Mouse (Mus musculus): Measurements from ENCODE around the gene 1700057G04Rik. TPM values are rescaled to one million over a fixed set of nuclear protein-coding genes. Genes with fewer than 3 reads are reported as not detected.
"Not testable (repeated sequence)": the region's sequence is repeated elsewhere in the genome, so short reads cannot be mapped to it uniquely, and the experiment has no call there.

Gene 1700057G04Rik
- polyA plus RNA-seq, 1 experiment from 2014 or later: not detected

DNA sequence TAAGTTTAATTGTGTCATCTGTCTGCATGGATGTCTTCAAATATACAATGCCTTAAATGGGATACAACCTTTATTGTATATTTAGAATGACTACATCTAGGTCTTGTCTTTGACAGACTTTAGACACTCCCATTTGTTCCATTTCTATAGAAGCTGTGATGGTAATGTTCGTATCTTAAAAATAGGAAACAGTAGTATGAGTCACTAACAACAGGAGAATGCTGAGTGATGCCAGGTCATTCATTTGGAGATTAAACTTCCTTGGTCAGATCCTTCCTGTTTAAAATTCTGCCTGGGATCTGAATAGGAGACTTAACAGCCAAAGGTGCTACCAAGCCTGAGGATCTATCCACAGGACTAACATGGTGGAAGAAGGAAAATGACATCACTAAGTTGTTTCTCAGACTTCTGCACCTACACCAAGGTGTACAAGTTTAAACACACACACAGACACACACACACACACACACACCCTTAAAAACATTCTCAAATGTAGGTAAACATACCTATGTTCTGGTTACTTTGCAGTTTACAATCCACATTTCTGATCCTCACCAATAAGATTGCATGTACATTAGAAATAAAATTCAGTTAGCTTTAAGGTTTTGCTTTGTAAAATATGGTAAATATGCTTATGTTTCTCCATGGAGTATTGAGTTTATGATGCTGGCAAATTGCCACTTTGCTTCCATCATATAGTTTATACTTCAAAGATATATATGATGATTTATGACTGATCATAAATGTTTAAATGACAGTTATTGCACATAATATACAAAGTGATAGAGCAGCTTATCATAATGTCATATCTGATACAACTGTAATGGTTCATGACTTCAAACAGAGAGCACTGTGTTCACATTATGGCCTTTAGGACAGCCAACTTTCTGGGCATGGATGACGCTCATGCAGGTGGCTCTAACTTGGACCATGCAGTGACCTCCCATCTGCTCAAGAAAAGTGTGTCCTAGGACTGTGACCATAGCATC, 15.3 kb upstream of the 1700057G04Rik start:
- Histone ChIP-seq H3K4me1 (replicated peaks; ENCODE audit: control insufficient read depth, insufficient read depth, low read length) (no peaks in the 10 kb centered on the region), H3K4me2 (replicated peaks; ENCODE audit: low read depth, low read length) (no peak overlapping the region), H3K9me3 (ENCODE audit: control insufficient read depth, low read length) (no peaks in the 10 kb centered on the region), H3K4me3 (ENCODE audit: low read depth, low read length) (no peak overlapping the region), H3K27ac (ENCODE audit: low read depth, low read length) (no peak overlapping the region), H3K36me3 (ENCODE audit: control insufficient read depth, insufficient read depth, low read length) (no peaks in the 10 kb centered on the region), H3K9ac (ENCODE audit: low read depth, low read length) (no peak overlapping the region), H3K27me3 (ENCODE audit: control insufficient read depth, insufficient read depth, low read length) (no peaks in the 10 kb centered on the region)
- 92% methylated on average over 2 of the region's 2 CpGs for WGBS
- no peak for DNase-seq (ENCODE audit: low spot score)
- no peak for ATAC-seq (ENCODE audit: low FRiP score)

DNA sequence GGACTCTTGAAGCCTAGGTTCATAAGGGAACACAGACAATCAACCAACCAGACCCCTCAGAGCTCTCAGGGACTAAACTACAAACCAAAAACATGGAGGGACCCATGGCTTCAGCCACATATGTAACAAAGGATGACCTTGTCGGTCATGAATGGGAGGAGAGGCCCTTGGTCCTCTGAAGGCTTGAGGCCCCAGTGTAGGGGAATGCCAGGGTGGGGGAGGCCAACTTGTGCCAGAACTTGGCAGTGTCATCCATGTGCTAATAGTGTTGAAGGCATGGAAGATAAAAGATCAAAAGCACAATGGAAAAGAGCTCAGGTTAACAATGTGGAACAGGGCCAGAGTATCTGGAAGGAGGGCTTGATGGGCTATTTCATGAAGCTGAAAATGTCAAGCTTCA, 10.9 kb upstream of the 1700057G04Rik start:
- H3K4me1 ChIP-seq (replicated peaks; ENCODE audit: control insufficient read depth, insufficient read depth, low read length): no peaks in the 10 kb centered on the region
- no peaks in the 10 kb centered on the region for H3K36me3 ChIP-seq (ENCODE audit: control insufficient read depth, insufficient read depth, low read length)
- WGBS: 60% methylated on average over 1 of the region's 1 CpGs
- DNase-seq (ENCODE audit: low spot score) (no peak), ATAC-seq (ENCODE audit: low FRiP score) (no peak)
- no peaks in the 10 kb centered on the region for H3K9me3 ChIP-seq (ENCODE audit: control insufficient read depth, low read length)
- H3K9ac ChIP-seq (ENCODE audit: low read depth, low read length): no peak overlapping the region
- no peaks in the 10 kb centered on the region for H3K27me3 ChIP-seq (ENCODE audit: control insufficient read depth, insufficient read depth, low read length)
- no peak overlapping the region for H3K4me3 ChIP-seq (ENCODE audit: low read depth, low read length)
- H3K4me2 ChIP-seq (replicated peaks; ENCODE audit: low read depth, low read length): no peak overlapping the region
- no peak overlapping the region for H3K27ac ChIP-seq (ENCODE audit: low read depth, low read length)

DNA sequence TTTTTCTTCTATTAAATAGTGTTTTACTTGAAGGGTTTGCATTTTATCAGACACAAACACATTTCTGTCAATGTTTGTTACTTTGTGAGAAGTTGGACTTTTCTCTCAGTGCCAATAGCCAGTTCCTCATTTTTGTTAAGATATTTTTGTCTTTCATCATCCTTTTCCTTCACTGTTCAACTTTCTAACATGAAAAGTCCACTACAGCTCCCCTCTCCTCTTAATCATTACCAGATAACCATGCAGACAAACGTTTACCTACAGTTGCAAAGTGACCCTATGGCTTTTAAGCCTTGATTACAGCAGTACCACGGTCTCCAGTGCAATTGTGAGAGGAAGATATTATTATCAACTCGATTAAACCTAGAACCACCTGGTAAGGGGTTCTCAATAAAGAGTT, 8.0 kb upstream of the 1700057G04Rik start:
- H3K9ac ChIP-seq (ENCODE audit: low read depth, low read length): no peak overlapping the region
- H3K27me3 ChIP-seq (ENCODE audit: control insufficient read depth, insufficient read depth, low read length): no peaks in the 10 kb centered on the region
- no peaks in the 10 kb centered on the region for H3K36me3 ChIP-seq (ENCODE audit: control insufficient read depth, insufficient read depth, low read length)
- H3K4me1 ChIP-seq (replicated peaks; ENCODE audit: control insufficient read depth, insufficient read depth, low read length): no peaks in the 10 kb centered on the region
- H3K27ac ChIP-seq (ENCODE audit: low read depth, low read length): no peak overlapping the region
- no peak overlapping the region for H3K4me3 ChIP-seq (ENCODE audit: low read depth, low read length)
- no peak overlapping the region for H3K4me2 ChIP-seq (replicated peaks; ENCODE audit: low read depth, low read length)
- no peaks in the 10 kb centered on the region for H3K9me3 ChIP-seq (ENCODE audit: control insufficient read depth, low read length)
- no peak for DNase-seq (ENCODE audit: low spot score)
- ATAC-seq (ENCODE audit: low FRiP score): no peak
- WGBS: 64% methylated on average over 3 of the region's 3 CpGs

DNA sequence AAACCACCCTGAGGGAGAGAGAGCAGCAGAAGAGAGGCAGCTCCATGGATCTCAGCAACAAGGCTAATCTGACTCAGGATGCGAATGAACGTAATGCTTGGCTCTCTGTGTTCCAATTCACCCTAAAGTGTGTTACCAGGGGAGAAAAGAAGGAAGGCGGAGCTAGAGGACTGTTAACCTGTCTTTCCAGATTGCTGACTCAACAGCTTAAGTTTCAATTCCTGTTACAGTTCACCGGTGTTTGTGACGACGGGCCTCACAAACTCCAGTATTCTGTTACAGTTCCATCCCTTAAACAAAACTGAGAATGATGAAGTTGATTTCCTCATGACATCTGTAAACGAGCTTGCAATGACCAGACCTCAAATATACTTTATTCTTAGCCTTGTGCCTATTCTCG, 4.1 kb upstream of the 1700057G04Rik start:
- Histone ChIP-seq H3K27me3 (ENCODE audit: control insufficient read depth, insufficient read depth, low read length) (no peaks in the 10 kb centered on the region), H3K36me3 (ENCODE audit: control insufficient read depth, insufficient read depth, low read length) (no peaks in the 10 kb centered on the region), H3K9me3 (ENCODE audit: control insufficient read depth, low read length) (no peaks in the 10 kb centered on the region), H3K4me3 (ENCODE audit: low read depth, low read length) (no peak overlapping the region), H3K4me1 (replicated peaks; ENCODE audit: control insufficient read depth, insufficient read depth, low read length) (no peaks in the 10 kb centered on the region), H3K4me2 (replicated peaks; ENCODE audit: low read depth, low read length) (no peak overlapping the region), H3K9ac (ENCODE audit: low read depth, low read length) (no peak overlapping the region), H3K27ac (ENCODE audit: low read depth, low read length) (no peak overlapping the region)
- WGBS: 75% methylated on average over 8 of the region's 8 CpGs
- DNase-seq (ENCODE audit: low spot score) (no peak), ATAC-seq (ENCODE audit: low FRiP score) (no peak)

DNA sequence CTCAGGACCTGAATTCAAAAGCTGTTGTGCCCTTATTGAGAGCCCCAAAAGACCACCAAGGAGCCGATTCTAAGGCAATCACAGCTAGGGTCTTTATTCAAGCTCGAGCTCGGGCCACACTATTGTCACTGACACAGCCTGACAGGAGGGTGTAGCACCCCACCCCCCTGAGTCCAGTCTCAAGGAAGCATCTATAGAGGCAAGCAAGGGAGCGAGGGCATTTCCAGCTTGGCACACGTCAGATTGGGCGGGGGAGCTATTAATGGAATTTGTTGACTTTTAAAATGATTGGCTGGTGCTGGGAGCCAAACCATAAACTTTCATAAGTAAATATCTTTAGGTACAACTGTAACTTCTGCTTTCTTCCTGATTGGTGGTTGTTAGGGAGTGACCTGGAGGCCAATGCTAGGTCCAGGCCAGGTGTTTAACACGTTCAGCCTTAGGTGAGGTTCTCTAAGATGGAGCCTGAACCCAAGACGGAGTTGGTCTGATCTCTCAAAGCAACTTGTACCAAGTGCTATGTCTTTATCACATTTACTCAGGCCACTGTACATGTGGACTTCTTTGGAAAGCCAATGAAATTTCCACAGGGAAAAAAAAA, 3.5 kb upstream of the 1700057G04Rik start:
- no peaks in the 10 kb centered on the region for H3K4me1 ChIP-seq (replicated peaks; ENCODE audit: control insufficient read depth, insufficient read depth, low read length)
- no peak overlapping the region for H3K4me3 ChIP-seq (ENCODE audit: low read depth, low read length)
- DNase-seq (ENCODE audit: low spot score): no peak
- H3K4me2 ChIP-seq (replicated peaks; ENCODE audit: low read depth, low read length): no peak overlapping the region
- no peaks in the 10 kb centered on the region for H3K27me3 ChIP-seq (ENCODE audit: control insufficient read depth, insufficient read depth, low read length)
- no peaks in the 10 kb centered on the region for H3K9me3 ChIP-seq (ENCODE audit: control insufficient read depth, low read length)
- WGBS: 68% methylated on average over 8 of the region's 8 CpGs
- no peak overlapping the region for H3K27ac ChIP-seq (ENCODE audit: low read depth, low read length)
- no peaks in the 10 kb centered on the region for H3K36me3 ChIP-seq (ENCODE audit: control insufficient read depth, insufficient read depth, low read length)
- H3K9ac ChIP-seq (ENCODE audit: low read depth, low read length): no peak overlapping the region
- ATAC-seq (ENCODE audit: low FRiP score): peak; percentile 49; the same call in 1 of the 2 replicates

DNA sequence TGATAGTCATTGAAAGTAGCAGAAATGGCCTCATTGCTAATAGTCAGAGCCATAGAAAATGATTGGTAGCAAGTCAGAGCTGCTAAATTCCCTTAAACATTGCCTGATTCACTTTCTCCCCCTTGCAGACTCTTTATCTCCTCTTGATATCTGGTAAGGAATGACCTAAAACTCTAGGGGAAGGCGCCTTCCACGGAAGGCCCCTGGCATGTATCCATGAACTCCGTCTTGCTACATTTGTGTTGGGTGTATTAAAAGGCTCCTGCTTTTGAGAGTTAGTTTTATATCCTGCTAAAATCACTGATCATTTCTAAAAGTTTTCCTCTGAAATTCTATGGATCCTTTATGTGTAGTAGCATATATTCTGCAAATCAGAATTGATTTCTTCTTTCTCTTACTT, 7.6 kb downstream of the 1700057G04Rik start:
- ATAC-seq (ENCODE audit: low FRiP score) (no peak), DNase-seq (ENCODE audit: low spot score) (no peak)
- no peak overlapping the region for H3K9ac ChIP-seq (ENCODE audit: low read depth, low read length)
- no peaks in the 10 kb centered on the region for H3K4me1 ChIP-seq (replicated peaks; ENCODE audit: control insufficient read depth, insufficient read depth, low read length)
- H3K36me3 ChIP-seq (ENCODE audit: control insufficient read depth, insufficient read depth, low read length): no peaks in the 10 kb centered on the region
- H3K27me3 ChIP-seq (ENCODE audit: control insufficient read depth, insufficient read depth, low read length): no peaks in the 10 kb centered on the region
- no peak overlapping the region for H3K27ac ChIP-seq (ENCODE audit: low read depth, low read length)
- no peak overlapping the region for H3K4me2 ChIP-seq (replicated peaks; ENCODE audit: low read depth, low read length)
- H3K9me3 ChIP-seq (ENCODE audit: control insufficient read depth, low read length): no peaks in the 10 kb centered on the region
- H3K4me3 ChIP-seq (ENCODE audit: low read depth, low read length): no peak overlapping the region
- 96% methylated on average over 3 of the region's 3 CpGs for WGBS

DNA sequence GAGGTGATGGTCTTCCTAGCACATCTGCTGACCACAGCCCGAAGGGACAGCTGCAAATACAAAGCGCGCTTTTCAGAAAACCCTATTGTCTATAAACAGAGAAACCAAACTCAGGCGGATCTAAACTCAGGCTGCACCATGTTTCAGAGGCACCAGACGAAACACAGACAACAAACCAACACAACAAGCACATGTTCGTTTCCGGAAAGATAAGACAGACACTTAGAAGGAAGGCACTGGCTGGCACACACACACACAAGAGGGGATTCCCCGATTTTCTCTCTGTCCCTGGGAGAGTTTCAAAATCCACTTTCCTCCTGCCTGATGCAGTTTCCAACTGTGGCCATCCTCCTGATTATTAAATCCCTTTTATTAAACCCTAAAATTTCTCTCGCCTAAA, 16.8 kb downstream of the 1700057G04Rik start:
- 69% methylated on average over 9 of the region's 9 CpGs for WGBS
- H3K27ac ChIP-seq (ENCODE audit: low read depth, low read length); DNase-seq (ENCODE audit: low spot score): not testable (repeated sequence)

DNA sequence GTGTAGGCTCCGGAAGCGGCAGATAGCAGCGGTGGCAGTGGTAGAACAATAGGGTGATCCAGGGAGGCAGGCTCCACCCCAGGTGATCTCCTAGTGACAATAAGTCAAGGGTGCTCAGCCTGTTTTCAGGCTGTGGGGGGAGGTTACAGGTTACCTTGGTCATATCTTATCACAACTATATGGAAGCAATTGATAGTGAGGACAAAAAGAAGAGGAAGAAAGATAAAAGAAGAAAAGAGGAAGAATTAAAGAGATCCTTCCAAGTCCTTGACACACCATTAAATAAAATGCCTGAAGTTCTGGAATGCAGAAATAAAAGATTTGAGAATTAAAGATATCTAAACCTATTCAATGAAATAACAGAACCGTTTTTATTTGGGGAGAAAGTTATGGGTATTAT, 17.6 kb downstream of the 1700057G04Rik start:
- Histone ChIP-seq H3K4me3 (ENCODE audit: low read depth, low read length) (no peak overlapping the region), H3K9me3 (ENCODE audit: control insufficient read depth, low read length) (no peaks in the 10 kb centered on the region), H3K4me1 (replicated peaks; ENCODE audit: control insufficient read depth, insufficient read depth, low read length) (no peaks in the 10 kb centered on the region), H3K27ac (ENCODE audit: low read depth, low read length) (no peak overlapping the region), H3K4me2 (replicated peaks; ENCODE audit: low read depth, low read length) (no peak overlapping the region), H3K27me3 (ENCODE audit: control insufficient read depth, insufficient read depth, low read length) (no peaks in the 10 kb centered on the region), H3K9ac (ENCODE audit: low read depth, low read length) (no peak overlapping the region), H3K36me3 (ENCODE audit: control insufficient read depth, insufficient read depth, low read length) (no peaks in the 10 kb centered on the region)
- WGBS: 89% methylated on average over 4 of the region's 4 CpGs
- ATAC-seq (ENCODE audit: low FRiP score) (no peak), DNase-seq (ENCODE audit: low spot score) (no peak)

More for the DNA sequence above, 16.8 kb downstream of the 1700057G04Rik start:
- H3K4me1 ChIP-seq (replicated peaks; ENCODE audit: control insufficient read depth, insufficient read depth, low read length); H3K9me3 ChIP-seq (ENCODE audit: control insufficient read depth, low read length); H3K4me2 ChIP-seq (replicated peaks; ENCODE audit: low read depth, low read length); ATAC-seq (ENCODE audit: low FRiP score); H3K4me3 ChIP-seq (ENCODE audit: low read depth, low read length); H3K27me3 ChIP-seq (ENCODE audit: control insufficient read depth, insufficient read depth, low read length); H3K36me3 ChIP-seq (ENCODE audit: control insufficient read depth, insufficient read depth, low read length); H3K9ac ChIP-seq (ENCODE audit: low read depth, low read length): not testable (repeated sequence)

DNA sequence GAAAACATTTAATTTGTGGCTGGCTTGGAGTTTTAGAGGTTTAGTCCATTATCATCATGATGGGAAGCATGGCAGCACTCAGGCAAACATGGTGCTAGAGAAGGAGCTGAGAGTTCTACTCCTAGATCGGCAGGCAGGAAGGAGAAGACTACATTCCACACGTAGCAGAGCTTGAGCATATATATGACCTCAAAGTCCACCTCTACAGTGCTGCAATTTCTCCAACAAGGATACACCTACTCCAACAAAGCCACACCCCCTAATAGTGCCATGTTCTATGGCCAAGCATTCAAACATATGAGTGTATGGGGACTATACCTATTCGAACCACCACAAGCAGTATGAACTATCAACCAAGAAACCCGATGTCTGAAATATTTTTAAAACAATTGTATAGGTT, 22.2 kb downstream of the 1700057G04Rik start:
- H3K4me2 ChIP-seq (replicated peaks; ENCODE audit: low read depth, low read length): no peak overlapping the region

More for the DNA sequence above, 22.2 kb downstream of the 1700057G04Rik start:
- Histone ChIP-seq H3K9me3 (ENCODE audit: control insufficient read depth, low read length) (no peaks in the 10 kb centered on the region), H3K27ac (ENCODE audit: low read depth, low read length) (no peak overlapping the region), H3K36me3 (ENCODE audit: control insufficient read depth, insufficient read depth, low read length) (no peaks in the 10 kb centered on the region), H3K4me1 (replicated peaks; ENCODE audit: control insufficient read depth, insufficient read depth, low read length) (no peaks in the 10 kb centered on the region), H3K27me3 (ENCODE audit: control insufficient read depth, insufficient read depth, low read length) (no peaks in the 10 kb centered on the region), H3K4me3 (ENCODE audit: low read depth, low read length) (no peak overlapping the region), H3K9ac (ENCODE audit: low read depth, low read length) (no peak overlapping the region)
- DNase-seq (ENCODE audit: low spot score) (no peak), ATAC-seq (ENCODE audit: low FRiP score) (no peak)
- WGBS: 94% methylated on average over 4 of the region's 4 CpGs

All from hindbrain, embryonic 11.5 days (tissue).